Mouse (Mus musculus) R1 (cell line): ENCODE data around the gene Nfkb1.

Experiments
- DNase-seq: peaks from one replicate; pipeline ENCODE4 v3.0.0-alpha.2; 2018; ENCODE audit warnings: low read depth, low spot score

Gene Nfkb1

DNA sequence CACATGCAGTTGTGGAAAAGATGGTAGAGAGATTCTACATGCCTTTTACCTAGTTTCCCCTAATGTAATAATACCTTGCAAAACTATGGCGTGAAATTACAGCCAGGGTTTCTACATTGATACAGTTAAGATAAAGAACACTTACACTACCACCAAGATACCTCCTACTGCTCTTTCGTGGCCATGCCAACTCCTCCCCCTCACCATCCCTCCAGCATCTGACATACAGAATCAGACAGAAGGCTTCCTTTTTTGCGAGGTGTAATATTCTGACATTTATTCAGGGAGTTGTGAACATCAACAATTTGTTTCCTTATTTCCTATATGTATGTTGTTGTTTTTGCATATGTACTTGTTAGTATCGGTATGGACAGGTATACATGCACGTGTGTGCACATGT, 11.3 kb upstream of the Nfkb1 start:
- DNase-seq = no peak

GRCm38 (mm10) chr3:135699523-135700264, 8.3 kb upstream of the Nfkb1 start:
- DNase-seq = no peak

GRCm38 (mm10) chr3:135698466-135698975, 7.2 kb upstream of the Nfkb1 start:
- peak; percentile 27 for DNase-seq

DNA sequence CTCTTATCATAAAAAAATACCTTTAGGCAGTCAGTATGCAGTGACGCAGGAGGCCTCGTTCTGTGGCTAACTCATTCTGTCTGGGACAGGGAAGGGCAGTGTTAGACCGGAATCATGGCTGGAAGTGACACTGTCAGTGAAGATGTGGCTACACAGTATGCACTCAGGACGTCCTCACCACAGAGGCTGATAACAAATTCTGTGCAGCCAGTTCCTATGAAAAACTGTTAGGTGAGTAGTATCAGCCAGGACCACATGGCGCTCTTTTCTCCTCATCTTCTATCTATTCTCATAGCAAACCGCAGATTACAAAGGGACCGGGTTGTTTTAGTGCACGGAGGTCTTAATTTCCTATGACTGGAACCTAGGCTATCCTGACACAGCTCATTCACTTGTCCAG, 4.9 kb upstream of the Nfkb1 start:
- no peak for DNase-seq

- DNase-seq = no peak
Measured at GRCm38 (mm10) chr3:135692999-135693398, 1.7 kb upstream of the Nfkb1 start.

GRCm38 (mm10) chr3:135690568-135691190, 668 bp downstream of the Nfkb1 start:
- DNase-seq = peak; percentile 66

DNA sequence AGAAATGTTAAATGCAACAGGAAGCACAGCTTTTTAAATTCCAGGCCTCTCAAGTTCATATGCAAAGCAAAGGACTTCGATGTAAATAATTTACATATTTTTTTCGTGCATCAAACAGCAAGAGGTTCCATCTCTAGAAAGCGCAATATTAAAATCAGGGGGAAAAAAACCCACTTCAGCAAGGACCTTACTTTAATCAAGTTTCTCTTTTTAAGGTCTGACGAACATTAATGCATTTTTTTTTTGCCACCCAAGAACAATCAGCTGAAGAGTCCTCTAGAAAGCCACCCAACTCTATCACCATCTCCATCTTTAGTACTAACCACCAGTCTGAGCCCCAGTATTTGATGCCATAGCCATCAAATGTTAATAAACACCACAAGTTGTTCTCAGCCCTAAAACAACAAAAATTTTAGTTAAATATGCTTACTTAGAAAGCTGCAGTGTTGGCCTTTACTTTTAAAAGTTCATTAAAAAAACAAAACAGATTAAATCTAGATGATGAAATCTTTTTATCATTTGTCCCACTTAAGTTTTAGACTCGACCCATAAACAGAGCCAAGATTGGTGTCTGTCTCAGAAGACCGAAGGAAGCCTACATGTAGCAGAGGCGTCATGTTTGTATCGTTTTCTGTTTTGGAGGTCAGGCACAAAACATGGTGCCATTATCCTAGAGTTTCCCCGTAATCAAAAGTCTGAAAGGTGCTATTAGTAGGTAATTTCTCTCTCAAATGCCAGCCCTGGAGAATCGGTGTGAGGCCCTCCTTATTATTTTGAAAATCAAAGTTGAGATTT, 1.4 kb downstream of the Nfkb1 start:
- no peak for DNase-seq

- DNase-seq = no peak
Measured at GRCm38 (mm10) chr3:135688970-135689772, 2.2 kb downstream of the Nfkb1 start.

GRCm38 (mm10) chr3:135687965-135688364, 3.4 kb downstream of the Nfkb1 start:
- no peak for DNase-seq

- no peak for DNase-seq
Measured at GRCm38 (mm10) chr3:135686419-135686818, 4.9 kb downstream of the Nfkb1 start.

DNA sequence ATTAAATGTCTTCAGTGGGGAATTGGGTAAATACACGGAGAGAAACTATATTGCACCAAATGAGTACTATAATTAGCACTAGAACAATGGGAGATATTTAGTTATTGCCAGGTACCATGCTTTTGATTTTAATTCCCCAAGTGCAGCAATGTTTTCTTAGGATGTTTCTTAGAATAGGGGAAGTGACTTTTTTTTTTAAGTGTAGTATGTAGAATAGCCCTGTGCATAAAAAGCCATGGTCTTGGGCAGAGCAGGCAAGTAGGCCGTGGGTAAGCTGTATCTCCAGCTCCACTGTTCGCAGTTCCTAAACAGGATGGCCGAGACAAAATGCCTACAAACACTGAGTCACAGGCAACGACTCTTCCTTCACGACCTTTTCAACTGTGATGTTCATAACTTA, 8.1 kb downstream of the Nfkb1 start:
- DNase-seq = no peak

DNA sequence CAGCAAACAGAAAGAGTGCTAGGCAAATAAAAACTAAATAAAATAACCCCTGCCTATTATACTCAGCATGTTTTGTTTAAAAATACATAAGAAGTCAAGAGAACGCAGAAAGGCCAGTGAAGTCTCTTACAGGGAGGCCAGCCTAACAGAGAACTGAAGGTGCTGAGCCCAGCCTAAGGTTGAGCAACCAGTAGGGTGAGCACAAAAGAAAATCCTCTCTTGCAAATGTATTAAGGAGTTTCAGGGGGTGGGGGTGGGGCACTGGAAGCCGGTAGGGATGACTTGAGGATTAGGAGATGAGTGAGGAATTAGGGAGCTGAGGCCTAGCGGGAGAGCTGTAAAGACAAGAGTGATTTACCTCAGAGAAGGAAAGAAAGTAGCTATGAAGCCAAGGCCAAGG, 9.1 kb downstream of the Nfkb1 start:
- peak; percentile 78 for DNase-seq

DNA sequence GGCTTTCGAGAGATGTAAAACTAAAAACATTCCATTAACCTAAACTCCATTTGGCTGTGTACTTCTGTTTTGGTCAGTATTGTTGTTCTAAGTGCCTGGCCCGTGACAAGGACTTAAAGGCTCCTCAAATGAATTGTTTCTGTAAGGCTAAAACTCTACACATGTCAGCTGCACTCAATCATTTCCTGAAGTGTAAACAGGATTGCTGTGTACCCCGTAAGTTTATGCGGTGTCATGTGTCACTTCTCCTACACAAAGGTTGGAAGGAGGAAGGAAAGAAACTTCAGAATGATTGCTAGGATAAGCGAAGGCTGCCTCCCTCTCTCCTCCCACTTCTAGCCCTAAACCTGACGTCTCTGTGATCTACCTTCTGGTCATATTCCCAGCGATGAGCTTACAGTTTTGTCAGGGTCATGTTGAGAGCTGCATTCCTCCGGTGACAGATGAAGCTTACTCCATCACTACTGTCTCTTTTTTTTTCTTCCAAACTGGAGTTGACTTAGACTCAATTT, 10.0 kb downstream of the Nfkb1 start:
- DNase-seq = peak; percentile 16

DNA sequence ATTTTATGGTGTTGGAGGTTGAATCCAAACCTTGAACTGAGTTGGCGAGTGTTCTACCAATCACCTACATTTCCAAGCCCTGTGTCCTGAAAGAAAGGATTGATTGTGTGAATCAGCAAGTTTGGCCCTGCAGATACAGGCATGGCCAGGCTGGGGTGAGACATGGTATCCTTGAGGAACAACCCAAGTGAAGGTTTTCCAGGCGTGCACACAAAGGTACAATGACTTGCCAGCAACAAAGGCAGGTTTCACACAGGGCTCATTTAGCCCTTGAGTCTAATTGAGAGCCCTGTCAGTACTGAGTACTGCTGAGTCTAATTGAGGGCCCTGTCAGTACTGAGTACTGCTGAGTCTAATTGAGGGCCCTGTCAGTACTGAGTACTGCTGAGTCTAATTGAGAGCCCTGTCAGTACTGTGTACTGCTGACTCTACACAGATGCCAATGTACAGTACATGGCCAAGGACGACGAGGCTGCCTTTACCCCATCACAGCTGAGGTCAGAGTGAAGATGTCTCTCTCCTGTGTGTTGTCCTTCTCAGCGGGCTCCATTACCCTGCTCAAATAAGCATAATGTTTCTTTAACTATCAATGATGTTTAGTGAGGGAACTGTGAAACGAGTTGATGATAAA, 11.0 kb downstream of the Nfkb1 start:
- DNase-seq = no peak

- DNase-seq = no peak
Measured at GRCm38 (mm10) chr3:135677064-135677463, 14.3 kb downstream of the Nfkb1 start.

DNA sequence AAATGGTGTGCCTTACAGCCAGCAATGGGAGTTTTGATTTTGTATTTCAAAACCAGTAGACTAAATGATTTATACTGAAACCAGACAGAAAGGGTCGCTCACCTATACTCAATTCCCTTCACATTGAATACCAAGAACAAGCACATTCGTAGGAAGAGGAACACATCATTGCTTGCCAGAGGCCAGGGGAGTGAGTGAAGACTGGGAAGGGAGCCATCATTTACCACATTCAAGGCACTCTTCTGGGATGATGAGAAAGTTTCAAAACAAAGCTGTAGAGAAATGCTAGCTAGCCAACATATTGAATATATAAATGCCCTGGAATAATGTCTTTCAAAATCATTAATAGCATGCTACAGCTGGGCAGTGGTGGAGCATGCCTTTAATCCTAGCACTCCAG, 15.0 kb downstream of the Nfkb1 start:
- no peak for DNase-seq

GRCm38 (mm10) chr3:135675480-135675879, 15.9 kb downstream of the Nfkb1 start:
- DNase-seq = no peak

- no peak for DNase-seq
Measured at GRCm38 (mm10) chr3:135674716-135675392, 16.5 kb downstream of the Nfkb1 start.

DNA sequence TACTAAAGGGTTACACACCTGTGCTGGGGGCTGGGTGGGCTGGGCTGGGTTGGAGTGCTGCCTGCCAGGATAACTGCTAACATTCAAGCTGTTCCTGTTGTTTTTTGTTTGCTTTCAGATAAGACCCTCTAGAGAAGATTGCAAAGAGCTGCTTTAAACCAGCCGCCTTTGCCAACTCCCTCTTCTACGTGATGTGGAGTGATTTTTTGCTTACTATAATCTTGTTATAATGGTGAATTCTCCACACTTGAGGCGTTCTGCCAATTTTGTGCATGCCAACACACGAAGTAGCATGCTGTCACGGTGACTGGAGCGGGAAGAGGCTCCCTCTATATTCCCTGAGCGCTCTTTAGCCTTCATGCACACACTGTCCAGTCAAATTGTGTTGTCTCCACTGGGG, 17.7 kb downstream of the Nfkb1 start:
- no peak for DNase-seq

GRCm38 (mm10) chr3:135673041-135673440, 18.3 kb downstream of the Nfkb1 start:
- no peak for DNase-seq
